Mouse (Mus musculus) bone marrow macrophage, adult 2 months (primary cell): ENCODE measurements around the gene Asl.

Source experiments
- CTCF ChIP-seq: IDR thresholded peaks from 2 replicates; pipeline ENCODE4 v1.5.1; 2012; ENCODE audit warnings: low read depth, mild to moderate bottlenecking, low read length, moderate library complexity
- POLR2A ChIP-seq: IDR thresholded peaks from 2 replicates; pipeline ENCODE4 v1.6.1; 2012; ENCODE audit warnings: mild to moderate bottlenecking, low read depth, low read length, borderline replicate concordance

DNA sequence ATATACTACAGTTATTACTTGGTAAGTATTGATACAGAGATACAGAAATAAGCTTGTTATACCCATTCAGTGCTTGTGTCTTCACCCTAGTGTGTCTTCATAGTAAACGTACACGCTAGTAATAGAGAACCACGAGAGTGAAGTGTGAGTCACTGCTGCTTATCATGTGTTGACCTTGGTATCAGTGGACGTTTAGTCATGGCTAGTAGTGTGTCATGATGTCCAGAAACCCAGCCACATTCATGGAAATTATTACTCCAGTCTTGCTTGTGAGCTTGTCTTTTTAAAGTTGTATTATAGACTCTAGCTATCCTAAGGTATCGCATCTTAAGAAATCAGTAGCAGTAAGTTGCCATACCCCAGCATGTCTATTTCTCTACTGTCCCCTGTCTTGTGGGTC is 50.4 kb downstream of the Asl start:
- no peak for TF ChIP-seq CTCF
- TF ChIP-seq POLR2A, result no peak
